15 mouse cellular contexts compared by ENCODE assay signal in the genomic region with DNA sequence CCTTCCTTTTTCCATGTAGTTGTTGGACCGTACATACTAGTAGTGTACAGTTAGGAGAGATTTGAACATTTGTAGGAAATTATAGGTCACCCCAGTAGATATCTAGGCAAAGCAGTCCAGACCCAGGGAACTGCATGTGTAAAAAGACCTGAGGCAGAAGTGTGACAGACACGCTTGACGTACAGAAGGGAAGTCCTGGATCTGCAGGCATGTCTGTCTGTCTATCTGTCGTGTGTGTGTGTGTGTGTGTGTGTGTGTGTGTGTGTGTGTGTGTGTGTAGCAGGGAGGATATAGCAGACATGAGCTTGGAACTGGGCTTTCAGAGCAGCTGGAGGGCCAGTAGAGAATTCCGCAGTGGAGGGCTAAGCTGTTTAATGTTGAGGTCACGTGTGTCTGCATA.
"Had no signal": no experiment of that assay in that cellular context is flagged by ENCODE, and none has a peak within 500 bp of the region (broad histone marks: within the 10 kb centered on the region; RNA-seq: fewer than 3 reads in every experiment).

No protein-coding gene starts in this region.

- H3K36me3 ChIP-seq: kidney, embryonic 15.5 days; lung, embryonic 15.5 days; midbrain, embryonic 10.5 days; midbrain, embryonic 13.5 days; neural tube, embryonic 13.5 days; stomach, embryonic 15.5 days had no signal

- DNase-seq: kidney, adult 2 months; kidney, postnatal 10 days; kidney, postnatal 36 days; layer of hippocampus, postnatal 36 days; lung, adult 18-20 months; lung, postnatal 10 days; lung, postnatal 36 days; right cerebral cortex, postnatal 25 days; thymus, postnatal 36 days had no signal

- H3K27me3 ChIP-seq: lung, embryonic 15.5 days; neural tube, embryonic 13.5 days; stomach, embryonic 15.5 days had no signal
